Mouse (Mus musculus): ENCODE measurements around the gene Plscr5. TPM values are rescaled to one million over a fixed set of nuclear protein-coding genes. Genes with fewer than 3 reads are reported as not detected.

The Plscr5 gene
- total RNA-seq (2023) = not detected

GRCm38 (mm10) chr9:92192636-92193035, at the start of gene Plscr5:
Plscr5 (plus strand) TSS chr9:92192936.

GRCm38 (mm10) chr9:92249447-92249852, 56.7 kb downstream of the Plscr5 start, which contains the start of gene Plscr1:
Plscr1 (plus strand) TSS chr9:92249750.

Other genes with a start within 250 kb of the Plscr5 start
- 1.3 TPM for gene Plscr1, start 56.8 kb downstream of the Plscr5 start, total RNA-seq (2023)
- not detected for gene Plscr2, start 82.7 kb downstream of the Plscr5 start, total RNA-seq (2023)
- not detected for gene 1700057G04Rik, start 116.4 kb downstream of the Plscr5 start, total RNA-seq (2023)